Mouse (Mus musculus): Measurements from ENCODE around the gene Mpped2. TPM values are rescaled to one million over a fixed set of nuclear protein-coding genes. Genes with fewer than 3 reads are reported as not detected.

Mpped2 gene
- total RNA-seq, 1 experiment: 3.3 TPM

DNA sequence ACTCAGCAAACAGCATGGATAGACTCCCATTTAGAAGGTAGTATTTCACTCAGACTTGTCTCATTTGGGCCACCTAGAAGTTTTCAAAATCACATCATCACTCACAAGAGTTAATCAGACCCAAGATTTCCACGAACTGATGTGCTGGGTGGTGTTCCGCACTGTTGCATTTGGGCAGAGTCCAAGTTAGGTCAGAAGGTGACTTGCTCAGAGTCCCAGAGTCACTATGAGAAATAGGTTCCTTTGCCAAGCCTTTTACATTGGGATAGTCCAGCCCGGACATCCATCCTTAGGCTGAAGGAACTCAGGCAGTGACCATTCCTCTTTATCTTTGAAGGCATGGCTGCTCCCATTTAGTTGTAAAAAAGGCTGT lies 97.2 kb downstream of the Mpped2 start:
- TF ChIP-seq HCFC1 (IDR thresholded peaks at IDR 0.05; ENCODE audit: borderline replicate concordance, insufficient read depth, low read length) (no peak), ZNF384 (IDR thresholded peaks at IDR 0.05; ENCODE audit: low read depth, low read length) (no peak), CHD2 (IDR thresholded peaks at IDR 0.05; ENCODE audit: low read depth, low read length) (no peak), MAFK (IDR thresholded peaks at IDR 0.05; ENCODE audit: insufficient read depth, low read depth, low read length) (no peak), ZC3H11A (IDR thresholded peaks at IDR 0.05; ENCODE audit: borderline replicate concordance, low read depth, low read length) (no peak)
- no peaks in the 10 kb centered on the region for H3K4me1 ChIP-seq (ENCODE audit: control insufficient read depth in 2 of 2, insufficient read depth in 2 of 2, low read length in 2 of 2, poor library complexity in 1 of 2)
- DNase-seq (ENCODE audit: low read depth, low spot score): no peak
- in situ Hi-C loops (cut with MboI; ENCODE audit: low sequenced_read_pairs in 2 of 2, unreplicated experiment in 2 of 2): no loop called here
- no peak overlapping the region for H3K9ac ChIP-seq (ENCODE audit: insufficient read depth, low read depth, low read length, poor library complexity, severe bottlenecking)
- no peak overlapping the region for H3K4me3 ChIP-seq (ENCODE audit: insufficient read depth in 1 of 2, low read depth in 1 of 2, low read length in 2 of 2, poor library complexity in 1 of 2, severe bottlenecking in 1 of 2)
- no peaks in the 10 kb centered on the region for H3K9me3 ChIP-seq (ENCODE audit: control insufficient read depth, insufficient read depth, low read depth, low read length)
- H3K27ac ChIP-seq (ENCODE audit: insufficient read depth, low read depth, low read length, poor library complexity, severe bottlenecking): no peak overlapping the region
- H3K36me3 ChIP-seq (ENCODE audit: control insufficient read depth, insufficient read depth, low read length, poor library complexity, severe bottlenecking): no peaks in the 10 kb centered on the region

- no peak overlapping the region for H3K4me3 ChIP-seq (ENCODE audit: insufficient read depth in 1 of 2, low read depth in 1 of 2, low read length in 2 of 2, poor library complexity in 1 of 2, severe bottlenecking in 1 of 2)
- no peak overlapping the region for H3K9ac ChIP-seq (ENCODE audit: insufficient read depth, low read depth, low read length, poor library complexity, severe bottlenecking)
- H3K4me1 ChIP-seq (ENCODE audit: control insufficient read depth in 2 of 2, insufficient read depth in 2 of 2, low read length in 2 of 2, poor library complexity in 1 of 2): no peaks in the 10 kb centered on the region
- no peaks in the 10 kb centered on the region for H3K36me3 ChIP-seq (ENCODE audit: control insufficient read depth, insufficient read depth, low read length, poor library complexity, severe bottlenecking)
- H3K27ac ChIP-seq (ENCODE audit: insufficient read depth, low read depth, low read length, poor library complexity, severe bottlenecking): no peak overlapping the region
- DNase-seq (ENCODE audit: low read depth, low spot score): no peak
- H3K9me3 ChIP-seq (ENCODE audit: control insufficient read depth, insufficient read depth, low read depth, low read length): no peaks in the 10 kb centered on the region
- in situ Hi-C loops (cut with MboI; ENCODE audit: low sequenced_read_pairs in 2 of 2, unreplicated experiment in 2 of 2): no loop called here
- TF ChIP-seq CHD2 (IDR thresholded peaks at IDR 0.05; ENCODE audit: low read depth, low read length) (no peak), ZNF384 (IDR thresholded peaks at IDR 0.05; ENCODE audit: low read depth, low read length) (no peak), MAFK (IDR thresholded peaks at IDR 0.05; ENCODE audit: insufficient read depth, low read depth, low read length) (no peak), ZC3H11A (IDR thresholded peaks at IDR 0.05; ENCODE audit: borderline replicate concordance, low read depth, low read length) (no peak), HCFC1 (IDR thresholded peaks at IDR 0.05; ENCODE audit: borderline replicate concordance, insufficient read depth, low read length) (no peak)
Measured at GRCm38 (mm10) chr2:106796246-106796645, 103.2 kb downstream of the Mpped2 start.

DNA sequence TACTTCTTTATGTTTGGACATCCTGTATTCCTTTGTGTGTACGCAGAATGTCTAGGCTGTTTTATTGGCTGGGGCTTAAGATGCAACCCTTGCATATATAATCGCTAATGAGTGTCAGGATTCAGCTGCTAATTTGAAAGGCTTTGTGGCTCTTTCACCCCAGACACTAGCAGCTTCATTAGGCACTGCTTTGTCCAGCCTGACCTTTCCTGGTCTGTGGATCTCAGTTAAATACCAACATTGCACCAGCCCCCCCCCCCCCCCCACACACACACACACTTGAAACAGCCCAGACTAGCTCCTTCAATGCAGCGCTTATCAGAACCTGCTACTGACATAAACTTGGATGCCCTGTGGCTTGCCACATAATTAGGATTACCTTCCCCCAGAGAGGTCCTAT lies 104.8 kb downstream of the Mpped2 start:
- Histone ChIP-seq H3K4me1 (ENCODE audit: control insufficient read depth in 2 of 2, insufficient read depth in 2 of 2, low read length in 2 of 2, poor library complexity in 1 of 2) (no peaks in the 10 kb centered on the region), H3K9me3 (ENCODE audit: control insufficient read depth, insufficient read depth, low read depth, low read length) (no peaks in the 10 kb centered on the region), H3K9ac (ENCODE audit: insufficient read depth, low read depth, low read length, poor library complexity, severe bottlenecking) (no peak overlapping the region), H3K36me3 (ENCODE audit: control insufficient read depth, insufficient read depth, low read length, poor library complexity, severe bottlenecking) (no peaks in the 10 kb centered on the region), H3K27ac (ENCODE audit: insufficient read depth, low read depth, low read length, poor library complexity, severe bottlenecking) (no peak overlapping the region), H3K4me3 (ENCODE audit: insufficient read depth in 1 of 2, low read depth in 1 of 2, low read length in 2 of 2, poor library complexity in 1 of 2, severe bottlenecking in 1 of 2) (no peak overlapping the region)
- in situ Hi-C loops (cut with MboI; ENCODE audit: low sequenced_read_pairs in 2 of 2, unreplicated experiment in 2 of 2): no loop called here
- TF ChIP-seq CHD2 (IDR thresholded peaks at IDR 0.05; ENCODE audit: low read depth, low read length) (no peak), HCFC1 (IDR thresholded peaks at IDR 0.05; ENCODE audit: borderline replicate concordance, insufficient read depth, low read length) (no peak), ZC3H11A (IDR thresholded peaks at IDR 0.05; ENCODE audit: borderline replicate concordance, low read depth, low read length) (no peak), ZNF384 (IDR thresholded peaks at IDR 0.05; ENCODE audit: low read depth, low read length) (no peak)
- DNase-seq (ENCODE audit: low read depth, low spot score): no peak

GRCm38 (mm10) chr2:106798824-106799223 lies 105.8 kb downstream of the Mpped2 start:
- Histone ChIP-seq H3K9me3 (ENCODE audit: control insufficient read depth, insufficient read depth, low read depth, low read length) (no peaks in the 10 kb centered on the region), H3K4me1 (ENCODE audit: control insufficient read depth in 2 of 2, insufficient read depth in 2 of 2, low read length in 2 of 2, poor library complexity in 1 of 2) (no peaks in the 10 kb centered on the region), H3K27ac (ENCODE audit: insufficient read depth, low read depth, low read length, poor library complexity, severe bottlenecking) (no peak overlapping the region), H3K9ac (ENCODE audit: insufficient read depth, low read depth, low read length, poor library complexity, severe bottlenecking) (no peak overlapping the region), H3K4me3 (ENCODE audit: insufficient read depth in 1 of 2, low read depth in 1 of 2, low read length in 2 of 2, poor library complexity in 1 of 2, severe bottlenecking in 1 of 2) (no peak overlapping the region), H3K36me3 (ENCODE audit: control insufficient read depth, insufficient read depth, low read length, poor library complexity, severe bottlenecking) (no peaks in the 10 kb centered on the region)
- TF ChIP-seq HCFC1 (IDR thresholded peaks at IDR 0.05; ENCODE audit: borderline replicate concordance, insufficient read depth, low read length): no peak
- in situ Hi-C loops (cut with MboI; ENCODE audit: low sequenced_read_pairs in 2 of 2, unreplicated experiment in 2 of 2): no loop called here
- no peak for DNase-seq (ENCODE audit: low read depth, low spot score)

- no peaks in the 10 kb centered on the region for H3K4me1 ChIP-seq (ENCODE audit: control insufficient read depth in 2 of 2, insufficient read depth in 2 of 2, low read length in 2 of 2, poor library complexity in 1 of 2)
- in situ Hi-C loops (cut with MboI; ENCODE audit: low sequenced_read_pairs in 2 of 2, unreplicated experiment in 2 of 2): no loop called here
Measured at GRCm38 (mm10) chr2:106815898-106816297, 122.8 kb downstream of the Mpped2 start.

More at GRCm38 (mm10) chr2:106815898-106816297, 122.8 kb downstream of the Mpped2 start:
- Histone ChIP-seq H3K4me3 (ENCODE audit: insufficient read depth in 1 of 2, low read depth in 1 of 2, low read length in 2 of 2, poor library complexity in 1 of 2, severe bottlenecking in 1 of 2) (no peak overlapping the region), H3K9me3 (ENCODE audit: control insufficient read depth, insufficient read depth, low read depth, low read length) (no peaks in the 10 kb centered on the region), H3K27ac (ENCODE audit: insufficient read depth, low read depth, low read length, poor library complexity, severe bottlenecking) (no peak overlapping the region; the same call in 1 of the 2 replicates), H3K9ac (ENCODE audit: insufficient read depth, low read depth, low read length, poor library complexity, severe bottlenecking) (no peak overlapping the region), H3K36me3 (ENCODE audit: control insufficient read depth, insufficient read depth, low read length, poor library complexity, severe bottlenecking) (no peaks in the 10 kb centered on the region)
- no peak for DNase-seq (ENCODE audit: low read depth, low spot score)
- TF ChIP-seq ZNF384 (IDR thresholded peaks at IDR 0.05; ENCODE audit: low read depth, low read length): no peak
- no peak for TF ChIP-seq MAFK (IDR thresholded peaks at IDR 0.05; ENCODE audit: insufficient read depth, low read depth, low read length)
- no peak for TF ChIP-seq CHD2 (IDR thresholded peaks at IDR 0.05; ENCODE audit: low read depth, low read length)
- no peak for TF ChIP-seq ZC3H11A (IDR thresholded peaks at IDR 0.05; ENCODE audit: borderline replicate concordance, low read depth, low read length)
- TF ChIP-seq HCFC1 (IDR thresholded peaks at IDR 0.05; ENCODE audit: borderline replicate concordance, insufficient read depth, low read length): no peak

Measured in ES-E14 (cell line).